Mouse (Mus musculus) heart, adult 2 months (tissue): ENCODE data around the gene Elfn1.

Source experiments
- CTCF ChIP-seq: fragments of 200-600 bp; IDR thresholded peaks from 2 replicates; pipeline ENCODE4 v1.8.1; 2022; ENCODE audit warnings: antibody characterized with exemption, mild to moderate bottlenecking, moderate library complexity
- EP300 ChIP-seq: fragments of 200-500 bp; IDR thresholded peaks from 2 replicates; pipeline ENCODE4 v1.6.1; 2011; ENCODE audit warnings: low read depth, low read length, control low read depth; ENCODE audit not compliant: insufficient read depth

DNA sequence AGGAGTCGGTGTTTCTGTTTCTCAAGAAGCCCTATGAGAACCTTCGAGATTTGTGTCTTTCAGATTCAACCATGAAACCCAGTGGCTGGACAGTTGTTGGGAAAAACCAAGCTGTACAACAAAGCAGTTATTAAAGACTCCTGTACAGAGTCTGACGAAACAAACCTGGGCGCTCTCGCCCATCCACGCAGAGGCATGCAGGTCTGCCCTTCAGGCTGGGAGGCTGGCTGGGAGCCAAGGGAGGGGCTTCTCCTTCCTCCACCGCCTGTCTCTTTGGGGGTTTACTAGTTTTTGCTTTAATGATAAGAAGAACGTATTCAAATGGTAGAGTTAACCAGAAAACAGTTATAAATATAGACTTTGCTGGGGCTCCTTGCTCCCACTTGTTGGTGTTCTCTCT is 99.1 kb downstream of the Elfn1 start:
- no peak for TF ChIP-seq CTCF
- no peak for TF ChIP-seq EP300
